Mouse (Mus musculus) kidney, adult 2 months (tissue): ENCODE results near the gene Mgat1. TPM values are rescaled to one million over a fixed set of nuclear protein-coding genes. Genes with fewer than 3 reads are reported as not detected.

ENCODE experiments used
- polyA plus RNA-seq: library from polyadenylated mRNA; depleted of rRNA; stranded (reverse); fragments of >200 nt; gene quantifications from 2 replicates; pipeline ENCODE4 v1.2.3, GENCODE M21; 2012; rRNA removed

The Mgat1 gene
- polyA plus RNA-seq, 1 experiment = 157 TPM

Other genes with a start within 250 kb of the Mgat1 start
- 1.4 and 2.4 TPM in 2 replicates for gene 9930111J21Rik2, start 192.9 kb upstream of the Mgat1 start, polyA plus RNA-seq
- 12.1 and 15.1 TPM in 2 replicates for gene Tgtp2, start 180.0 kb upstream of the Mgat1 start, polyA plus RNA-seq
- gene Ifi47, start 167.6 kb upstream of the Mgat1 start, polyA plus RNA-seq = 4.5 and 8.4 TPM in 2 replicates
- 2.7 and 4.1 TPM in 2 replicates for gene Olfr1396, start 129.3 kb upstream of the Mgat1 start, polyA plus RNA-seq
- not detected in 2 replicates for gene Olfr1395, start 101.9 kb upstream of the Mgat1 start, polyA plus RNA-seq
- gene Olfr1394, start 89.8 kb upstream of the Mgat1 start, polyA plus RNA-seq = 0.02 TPM in 1 of 2 replicates, not detected in the other
- 6.4 and 7.5 TPM in 2 replicates for gene Btnl9, start 57.0 kb upstream of the Mgat1 start, polyA plus RNA-seq
- 2.0 and 2.6 TPM in 2 replicates for gene Zfp62, start 40.9 kb upstream of the Mgat1 start, polyA plus RNA-seq
- gene Olfr1393, start 34.1 kb downstream of the Mgat1 start, polyA plus RNA-seq = 0.72 and 1.5 TPM in 2 replicates
- 0.46 and 0.47 TPM in 2 replicates for gene Olfr1392, start 41.1 kb downstream of the Mgat1 start, polyA plus RNA-seq
- not detected in 2 replicates for gene Olfr10, start 60.5 kb downstream of the Mgat1 start, polyA plus RNA-seq
- gene Olfr1391, start 78.6 kb downstream of the Mgat1 start, polyA plus RNA-seq = not detected in 2 replicates
- gene Olfr1390, start 91.0 kb downstream of the Mgat1 start, polyA plus RNA-seq = not detected in 2 replicates
- gene Olfr1389, start 178.9 kb downstream of the Mgat1 start, polyA plus RNA-seq = not detected in 2 replicates
- 0.02 and 0.04 TPM in 2 replicates for gene Olfr1388, start 192.4 kb downstream of the Mgat1 start, polyA plus RNA-seq
- not detected in 2 replicates for gene Olfr1387, start 211.2 kb downstream of the Mgat1 start, polyA plus RNA-seq
- not detected in 2 replicates for gene Olfr1386, start 220.9 kb downstream of the Mgat1 start, polyA plus RNA-seq
- not detected in 2 replicates for gene Olfr1385, start 244.9 kb downstream of the Mgat1 start, polyA plus RNA-seq